Mouse (Mus musculus): ENCODE measurements around the gene Tssk1.

GRCm38 (mm10) chr16:17922163-17922538 is 28.1 kb downstream of the Tssk1 start:
- no peak for TF ChIP-seq POLR2A (IDR thresholded peaks at IDR 0.05; ENCODE audit: insufficient read depth, low read length)
- no peak for TF ChIP-seq EP300 (IDR thresholded peaks at IDR 0.05; ENCODE audit: insufficient read depth, low read depth, low read length)

All from ES-Bruce4 (cell line).